Mouse (Mus musculus) effector memory CD4-positive, alpha-beta T cell, adult 5 months (primary cell): ENCODE results near the gene BC049762. TPM values are rescaled to one million over a fixed set of nuclear protein-coding genes. Genes with fewer than 3 reads are reported as not detected.

Experiments
- polyA plus RNA-seq: library from polyadenylated mRNA; unstranded; fragments of 100-300 nt; shearing (Covaris generic); gene quantifications from one replicate; pipeline ENCODE4 v1.2.1, GENCODE M21; 2017

Gene BC049762
- polyA plus RNA-seq: not detected

DNA sequence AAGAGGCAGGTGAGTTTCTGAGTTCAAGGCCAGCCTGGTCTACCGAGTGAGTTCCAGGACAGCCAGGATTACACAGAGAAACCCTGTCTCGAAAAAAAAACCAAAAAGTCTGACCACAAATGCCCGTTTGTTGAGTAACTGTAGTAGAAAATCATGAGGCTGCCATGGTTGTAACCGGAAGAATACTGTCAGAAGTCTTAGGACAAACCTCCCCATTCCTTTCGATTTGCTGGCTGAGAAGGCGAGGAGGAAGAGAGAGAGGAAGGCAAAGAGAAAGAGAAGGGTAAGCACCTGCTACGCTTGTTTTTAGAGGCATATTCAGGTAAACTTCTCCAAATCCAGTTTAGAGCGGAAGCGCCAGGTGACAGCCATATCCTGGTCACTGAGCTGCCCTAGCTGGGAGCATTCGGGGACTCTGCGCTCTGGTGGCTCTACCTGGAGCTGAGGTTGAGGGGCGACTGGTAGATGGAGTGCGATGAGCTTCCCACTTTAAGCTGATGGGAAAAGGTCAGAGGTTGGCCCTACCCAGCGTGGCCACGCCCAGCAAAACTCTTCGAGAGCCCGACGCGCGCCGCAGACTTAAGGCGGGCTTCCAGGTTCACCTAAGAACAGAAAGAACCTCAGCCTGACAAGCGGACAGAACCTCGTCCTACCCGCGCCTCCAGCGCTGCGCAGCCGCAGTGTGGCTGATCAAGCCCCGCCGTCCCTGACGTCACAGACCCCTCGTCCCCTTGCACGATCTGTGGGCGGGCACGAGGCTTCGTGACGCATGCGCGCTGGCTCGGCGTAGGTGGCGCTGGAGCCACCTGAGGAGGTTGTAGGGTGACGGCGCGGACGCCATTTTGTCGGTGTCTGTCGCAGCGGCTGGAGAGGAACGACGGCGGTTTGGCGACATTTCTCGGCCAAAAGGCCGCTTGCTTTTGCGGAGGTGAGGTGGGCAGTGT is at the start of gene BC049762:
BC049762 (minus strand) TSS at position 705 of the 944 bp plus-strand sequence.

DNA sequence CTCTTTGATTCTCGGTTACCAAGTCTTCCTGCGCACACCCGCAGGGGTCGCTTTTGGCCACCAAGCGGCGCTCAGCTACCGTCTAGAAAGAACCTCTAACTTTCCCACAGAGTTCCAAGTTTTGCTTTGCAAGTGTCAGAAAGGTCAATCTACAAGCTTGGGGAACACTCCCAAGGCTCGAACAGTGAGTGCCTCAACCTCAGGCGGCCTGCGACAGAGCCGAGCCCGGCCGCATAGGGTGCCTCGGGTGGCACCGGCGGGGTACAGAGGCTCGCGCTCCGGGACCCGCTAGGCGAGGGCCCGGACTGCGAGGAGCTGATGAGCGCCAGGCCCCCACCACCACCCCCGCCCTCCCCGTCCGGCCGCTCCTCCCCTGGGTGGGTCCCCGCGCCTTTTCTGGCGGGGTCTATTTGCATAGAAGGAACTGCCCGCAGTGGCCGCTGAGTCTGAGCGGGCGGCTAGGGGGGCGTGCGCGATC is 26.8 kb upstream of the BC049762 start, which contains the start of gene Col23a1:
Col23a1 (plus strand) TSS at position 357 of the 478 bp plus-strand sequence.

DNA sequence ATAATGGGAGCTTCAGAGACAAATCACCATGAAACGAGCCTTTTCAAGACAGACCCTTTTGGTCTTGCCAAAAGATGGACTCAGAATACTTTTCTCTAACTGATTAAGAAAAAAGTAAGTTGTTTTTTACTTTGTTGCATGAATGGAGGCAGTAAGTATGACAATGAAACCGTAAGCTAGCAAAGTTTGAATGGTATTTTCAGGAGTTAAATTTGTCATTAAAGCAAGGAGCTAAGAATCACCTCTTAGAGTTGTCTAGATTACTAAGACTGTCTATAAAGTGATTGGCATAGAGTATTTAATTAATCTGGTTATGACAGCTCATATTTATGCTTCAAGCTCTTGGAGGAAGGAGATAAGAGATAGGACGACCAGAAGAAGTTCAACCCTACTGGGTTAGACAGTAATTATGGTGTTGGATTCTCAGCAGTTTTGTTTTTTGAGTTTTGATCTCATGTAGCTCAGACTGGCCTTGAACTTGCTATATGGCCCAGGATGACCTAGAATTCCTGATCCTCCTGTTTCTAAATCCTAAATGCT is 1.1 kb downstream of the BC049762 start, which contains the start of gene Clk4:
Clk4 (plus strand) TSS at position 51 of the 540 bp plus-strand sequence.

DNA sequence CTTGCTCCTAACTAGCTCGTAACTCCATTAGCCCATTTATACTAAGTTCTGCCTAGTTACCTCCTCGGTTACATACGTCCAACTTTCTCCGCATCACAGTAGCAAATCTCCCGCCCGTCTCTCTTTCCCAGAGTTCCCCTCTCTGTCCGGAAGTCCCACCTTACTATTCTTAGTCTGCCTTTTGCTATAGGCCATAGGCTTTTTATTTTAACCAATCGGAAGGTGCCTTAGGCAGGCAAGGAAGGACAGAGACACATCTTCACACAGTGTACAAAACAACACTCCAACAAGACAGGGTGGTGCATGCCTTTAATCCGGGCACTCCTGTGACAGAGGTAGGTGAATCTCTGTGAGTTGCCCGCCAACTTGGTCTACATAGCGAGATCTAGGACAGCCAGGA is 42.5 kb downstream of the BC049762 start, which contains the start of gene Gm12569:
Gm12569 (plus strand) TSS at position 166 of the 400 bp plus-strand sequence.

Other genes with a start within 250 kb of the BC049762 start
- not detected for gene Olfr54, start 248.8 kb downstream of the BC049762 start, polyA plus RNA-seq
- not detected for gene Olfr1375, start 214.9 kb downstream of the BC049762 start, polyA plus RNA-seq
- not detected for gene Zfp354a, start 203.8 kb downstream of the BC049762 start, polyA plus RNA-seq
- gene Gm12569, start 42.6 kb downstream of the BC049762 start, polyA plus RNA-seq: not detected
- gene Clk4, start 1.3 kb downstream of the BC049762 start, polyA plus RNA-seq: 260 TPM
- not detected for gene Col23a1, start 26.9 kb upstream of the BC049762 start, polyA plus RNA-seq